Mouse (Mus musculus): ENCODE measurements at regions not wholly inside any gene's neighbourhood (a gene's known extent, or its start where the extent isn't known, plus 50 kb on each side); places are given as distances from the start of the nearest gene placed in this dataset.

- DNase-seq (ENCODE audit: low spot score): no peak
Observed at GRCm38 (mm10) chr10:51056950-51057349, 162.4 kb downstream of the Sim1 start.

- no peak for DNase-seq (ENCODE audit: low spot score)
Observed at GRCm38 (mm10) chr10:51058333-51058732, 163.8 kb downstream of the Sim1 start.

- no peak for DNase-seq (ENCODE audit: low spot score)
Observed at GRCm38 (mm10) chr10:51101590-51101989, 207.0 kb downstream of the Sim1 start.

GRCm38 (mm10) chr10:51151833-51152232 is 257.3 kb downstream of the Sim1 start:
- DNase-seq (ENCODE audit: low spot score): no peak

- no peak for DNase-seq (ENCODE audit: low spot score)
Observed at GRCm38 (mm10) chr10:51153484-51153985, 259.0 kb downstream of the Sim1 start.

GRCm38 (mm10) chr10:51154016-51154415 is 259.5 kb downstream of the Sim1 start:
- DNase-seq (ENCODE audit: low spot score): no peak

GRCm38 (mm10) chr10:51154743-51155142 is 260.2 kb downstream of the Sim1 start:
- DNase-seq (ENCODE audit: low spot score): no peak

GRCm38 (mm10) chr10:51173619-51174018 is 279.1 kb downstream of the Sim1 start:
- DNase-seq (ENCODE audit: low spot score): no peak

- no peak for DNase-seq (ENCODE audit: low spot score)
Observed at GRCm38 (mm10) chr10:51175993-51176577, 281.5 kb downstream of the Sim1 start.

GRCm38 (mm10) chr10:51176692-51177091 is 282.1 kb downstream of the Sim1 start:
- no peak for DNase-seq (ENCODE audit: low spot score)

- DNase-seq (ENCODE audit: low spot score): no peak
Observed at GRCm38 (mm10) chr10:51181752-51182151, 287.2 kb downstream of the Sim1 start.

GRCm38 (mm10) chr10:51191407-51192059 is 288.9 kb upstream of the Gm49339 start:
- DNase-seq (ENCODE audit: low spot score): no peak

- DNase-seq (ENCODE audit: low spot score): no peak
Observed at GRCm38 (mm10) chr10:51219481-51219880, 260.9 kb upstream of the Gm49339 start.

GRCm38 (mm10) chr10:51233592-51233991 is 246.8 kb upstream of the Gm49339 start:
- DNase-seq (ENCODE audit: low spot score): no peak

- DNase-seq (ENCODE audit: low spot score): no peak
Observed at GRCm38 (mm10) chr10:51235586-51236575, 244.5 kb upstream of the Gm49339 start.

- DNase-seq (ENCODE audit: low spot score): no peak
Observed at GRCm38 (mm10) chr10:51238103-51238502, 242.3 kb upstream of the Gm49339 start.

GRCm38 (mm10) chr10:51253439-51253838 is 227.0 kb upstream of the Gm49339 start:
- DNase-seq (ENCODE audit: low spot score): no peak

GRCm38 (mm10) chr10:51257587-51258049 is 222.8 kb upstream of the Gm49339 start:
- DNase-seq (ENCODE audit: low spot score): no peak

- no peak for DNase-seq (ENCODE audit: low spot score)
Observed at GRCm38 (mm10) chr10:51271364-51271763, 209.0 kb upstream of the Gm49339 start.

GRCm38 (mm10) chr10:51278195-51278594 is 202.2 kb upstream of the Gm49339 start:
- DNase-seq (ENCODE audit: low spot score): no peak

GRCm38 (mm10) chr10:51282451-51282850 is 198.0 kb upstream of the Gm49339 start:
- DNase-seq (ENCODE audit: low spot score): no peak

GRCm38 (mm10) chr10:51284538-51284937 is 195.9 kb upstream of the Gm49339 start:
- no peak for DNase-seq (ENCODE audit: low spot score)
